Mouse (Mus musculus) forebrain, embryonic 11.5 days (tissue): ENCODE measurements at regions not wholly inside any gene's neighbourhood (a gene's known extent, or its start where the extent isn't known, plus 50 kb on each side); places are given as distances from the start of the nearest gene placed in this dataset.
A peak's percentile ranks its signal among the peaks of the same experiment; 100 is the strongest.
"Not testable (repeated sequence)": the region's sequence is repeated elsewhere in the genome, so short reads cannot be mapped to it uniquely, and the experiment has no call there.

Experiments
- ATAC-seq: fragments of 200-750 bp; cut with Nextera tagmentation; replicated peaks from 2 replicates; pipeline ENCODE4 v1.8.0; 2017; ENCODE audit warnings: moderate TSS enrichment; ENCODE audit not compliant: low FRiP score
- DNase-seq: peaks from one replicate; pipeline ENCODE4 v3.0.0-alpha.2; 2017; ENCODE audit warnings: low spot score
- H3K27ac ChIP-seq: fragments of 300-500 bp; sonication (generic); 2 replicates; pipeline ENCODE4 v1.5.1; 2014; ENCODE audit warnings: low read depth, low read length
- H3K27me3 ChIP-seq: fragments of 300-500 bp; sonication (generic); 2 replicates; pipeline ENCODE4 v1.6.1; 2014; ENCODE audit warnings: mild to moderate bottlenecking, low read length, mixed read lengths; ENCODE audit not compliant: control insufficient read depth, insufficient read depth
- H3K36me3 ChIP-seq: fragments of 300-500 bp; sonication (generic); 2 replicates; pipeline ENCODE4 v1.6.1; 2014; ENCODE audit warnings: mild to moderate bottlenecking, low read length, moderate library complexity, mixed read lengths; ENCODE audit not compliant: control insufficient read depth, insufficient read depth
- H3K4me1 ChIP-seq: fragments of 300-500 bp; sonication (generic); replicated peaks from 2 replicates; pipeline ENCODE4 v1.6.1; 2014; ENCODE audit warnings: low read length, mixed read lengths; ENCODE audit not compliant: control insufficient read depth, insufficient read depth
- H3K4me2 ChIP-seq: fragments of 300-500 bp; sonication (generic); 2 replicates; pipeline ENCODE4 v1.6.1; 2014; ENCODE audit warnings: low read depth, mild to moderate bottlenecking, low read length, moderate library complexity, mixed read lengths; ENCODE audit not compliant: severe bottlenecking
- H3K4me3 ChIP-seq: fragments of 300-500 bp; sonication (generic); 2 replicates; pipeline ENCODE4 v1.5.1; 2014; ENCODE audit warnings: low read depth, low read length
- H3K9ac ChIP-seq: fragments of 300-500 bp; sonication (generic); 2 replicates; pipeline ENCODE4 v1.6.1; 2014; ENCODE audit warnings: low read length
- H3K9me3 ChIP-seq: fragments of 300-500 bp; sonication (generic); 2 replicates; pipeline ENCODE4 v1.6.1; 2016; ENCODE audit warnings: low read length, mixed read lengths; ENCODE audit not compliant: control insufficient read depth
- WGBS: fragments of 180-500 bp; shearing (Covaris S2); extraction: QIAGEN DNeasy Blood & Tissue Kit; methylation state at CpG from one replicate; pipeline ENCODE4 v1.1.7; 2014; 5-methylcytosine and 5-hydroxymethylcytosine counted together

DNA sequence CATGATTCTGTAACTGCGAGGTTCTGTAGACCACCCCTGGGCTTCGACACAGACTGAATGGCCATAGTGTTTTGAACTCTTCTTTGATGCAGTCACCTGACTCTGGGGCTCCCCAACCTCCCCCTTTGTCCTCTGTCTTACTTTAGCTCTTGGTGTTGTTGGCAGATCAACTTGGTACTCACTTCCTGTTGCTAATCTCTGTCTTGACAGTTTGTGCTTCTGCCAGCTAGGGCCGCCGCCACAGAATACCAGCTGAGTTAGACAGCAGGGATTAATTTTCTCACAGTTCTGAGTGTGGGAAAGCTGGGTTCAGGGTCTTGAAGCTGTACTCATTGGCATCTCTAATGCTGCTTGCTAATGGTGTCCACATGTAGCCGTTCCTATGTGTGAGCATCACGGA lies 125.6 kb downstream of the Gm11077 start:
- WGBS: 78% methylated on average over 6 of the region's 6 CpGs
- H3K27ac ChIP-seq: no peak overlapping the region

DNA sequence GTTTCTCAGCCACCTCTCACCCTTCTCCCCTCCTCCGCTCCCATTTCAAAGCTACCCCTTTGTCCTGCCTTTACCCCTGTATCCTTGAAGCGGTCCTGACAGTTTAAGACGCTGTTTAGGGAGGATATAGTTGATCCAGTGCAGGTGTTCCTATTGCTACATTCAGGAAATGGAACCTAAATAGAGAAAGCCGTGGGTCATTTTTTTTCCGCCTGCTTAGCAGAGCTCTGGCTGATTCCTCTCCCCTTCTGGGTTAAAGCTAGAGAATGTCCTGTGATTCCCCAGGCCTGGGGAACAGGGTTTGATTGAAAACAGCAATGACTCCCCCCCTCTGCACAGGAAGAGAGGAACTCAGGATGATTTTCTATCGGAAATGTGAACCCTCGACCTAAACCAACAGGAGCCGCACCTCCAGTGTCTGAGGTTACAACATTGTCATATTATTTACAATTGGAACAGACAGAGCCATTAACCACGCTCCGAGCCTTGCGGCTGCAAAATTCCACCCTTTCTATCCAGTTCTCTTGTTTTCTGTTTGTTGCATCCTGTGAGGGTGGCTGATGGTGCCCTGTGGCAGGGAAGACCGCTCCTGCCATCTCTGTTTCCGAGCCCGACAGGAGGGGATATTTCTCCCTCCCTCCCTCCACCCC lies 127.5 kb downstream of the Gm11077 start:
- Histone ChIP-seq H3K27ac (no peak overlapping the region), H3K4me3 (0 out of 2 replicates have a peak overlapping the region, but pooled peaks have one; percentile 1), H3K9ac (peak overlapping the region; percentile 21; the same call in 1 of the 2 replicates), H3K36me3 (no peaks in the 10 kb centered on the region), H3K4me2 (peak overlapping the region; percentile 16; the same call in 1 of the 2 replicates), H3K4me1 (peaks cover 3% of the 10 kb centered on the region; the same call in 1 of the 2 replicates), H3K9me3 (no peaks in the 10 kb centered on the region), H3K27me3 (no peaks in the 10 kb centered on the region)
- 29% methylated on average over 14 of the region's 14 CpGs for WGBS
- ATAC-seq (peak; percentile 39; the same call in 1 of the 2 replicates), DNase-seq (peak; percentile 68)

More for the DNA sequence above, 125.6 kb downstream of the Gm11077 start:
- ATAC-seq (no peak), DNase-seq (no peak)
- H3K9ac ChIP-seq: no peak overlapping the region
- no peaks in the 10 kb centered on the region for H3K9me3 ChIP-seq
- no peak overlapping the region for H3K4me3 ChIP-seq
- no peak overlapping the region for H3K4me2 ChIP-seq
- H3K4me1 ChIP-seq: peaks cover 3% of the 10 kb centered on the region; the same call in 1 of the 2 replicates
- H3K27me3 ChIP-seq: no peaks in the 10 kb centered on the region
- H3K36me3 ChIP-seq: no peaks in the 10 kb centered on the region

- ATAC-seq: 0 out of 2 replicates have a peak, but pooled peaks have one; percentile 33
- peak; percentile 56 for DNase-seq
- 35% methylated on average over 18 of the region's 18 CpGs for WGBS
- Histone ChIP-seq H3K27me3 (no peaks in the 10 kb centered on the region), H3K9me3 (no peaks in the 10 kb centered on the region), H3K4me3 (no peak overlapping the region), H3K27ac (no peak overlapping the region), H3K9ac (no peak overlapping the region), H3K4me1 (peaks cover 3% of the 10 kb centered on the region; the same call in 1 of the 2 replicates), H3K4me2 (peak overlapping the region; percentile 16), H3K36me3 (no peaks in the 10 kb centered on the region)
Measured at GRCm38 (mm10) chr6:140857118-140857746, 128.1 kb downstream of the Gm11077 start.

- 96% methylated on average over 9 of the region's 16 CpGs for WGBS
- not testable (repeated sequence) for H3K27me3 ChIP-seq, ATAC-seq, H3K4me3 ChIP-seq, DNase-seq, H3K4me1 ChIP-seq, H3K27ac ChIP-seq, H3K9ac ChIP-seq, H3K36me3 ChIP-seq, H3K9me3 ChIP-seq, H3K4me2 ChIP-seq
Measured at GRCm38 (mm10) chr6:140869523-140869922, 140.4 kb downstream of the Gm11077 start.

DNA sequence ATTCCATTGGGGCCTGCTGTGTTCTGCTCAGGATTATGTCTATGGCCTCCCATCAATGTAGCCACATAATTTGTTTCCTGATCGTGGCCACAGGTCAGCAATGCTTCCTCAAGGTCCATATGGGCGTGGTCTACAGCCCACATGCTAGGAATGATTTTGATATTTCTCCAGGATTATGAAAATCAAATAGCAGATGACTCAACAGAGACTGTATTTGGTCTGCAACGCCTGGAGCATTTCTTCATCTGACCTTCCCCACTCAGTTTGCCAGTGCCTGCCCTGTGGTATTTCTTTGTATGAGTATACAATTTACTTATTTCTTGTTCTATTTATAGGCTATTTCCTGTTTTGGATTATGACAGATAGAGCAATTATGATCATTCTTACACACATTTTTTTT lies 145.7 kb downstream of the Gm11077 start:
- Histone ChIP-seq H3K9ac (no peak overlapping the region), H3K9me3 (no peaks in the 10 kb centered on the region), H3K36me3 (no peaks in the 10 kb centered on the region), H3K4me3 (no peak overlapping the region), H3K4me2 (no peak overlapping the region), H3K4me1 (no peaks in the 10 kb centered on the region), H3K27ac (no peak overlapping the region), H3K27me3 (no peaks in the 10 kb centered on the region)
- ATAC-seq: no peak
- DNase-seq: no peak
- 78% methylated on average over 3 of the region's 3 CpGs for WGBS

DNA sequence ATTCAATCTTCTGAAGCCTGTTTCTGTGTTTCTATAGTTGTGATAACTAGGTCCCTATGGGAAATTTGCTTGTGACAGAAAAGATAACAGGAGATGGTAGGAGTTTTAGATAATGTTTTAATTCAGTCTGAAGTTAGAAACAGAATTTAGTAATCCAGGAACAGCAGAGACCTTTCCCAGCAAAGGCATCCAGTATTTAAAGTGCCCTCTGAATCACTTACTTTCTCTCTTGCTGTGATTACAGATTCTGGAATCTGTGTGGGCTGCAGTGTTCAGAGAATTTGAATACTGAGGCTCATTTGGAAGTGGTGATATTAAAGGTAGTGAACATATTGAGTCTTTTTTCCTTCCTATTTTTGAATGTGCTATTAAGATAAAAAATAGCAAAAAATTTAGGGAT lies 154.6 kb downstream of the Gm11077 start:
- Histone ChIP-seq H3K4me2 (no peak overlapping the region), H3K4me1 (no peaks in the 10 kb centered on the region), H3K27ac (no peak overlapping the region), H3K9ac (no peak overlapping the region), H3K27me3 (no peaks in the 10 kb centered on the region), H3K4me3 (no peak overlapping the region), H3K9me3 (no peaks in the 10 kb centered on the region), H3K36me3 (no peaks in the 10 kb centered on the region)
- no peak for ATAC-seq
- DNase-seq: no peak

DNA sequence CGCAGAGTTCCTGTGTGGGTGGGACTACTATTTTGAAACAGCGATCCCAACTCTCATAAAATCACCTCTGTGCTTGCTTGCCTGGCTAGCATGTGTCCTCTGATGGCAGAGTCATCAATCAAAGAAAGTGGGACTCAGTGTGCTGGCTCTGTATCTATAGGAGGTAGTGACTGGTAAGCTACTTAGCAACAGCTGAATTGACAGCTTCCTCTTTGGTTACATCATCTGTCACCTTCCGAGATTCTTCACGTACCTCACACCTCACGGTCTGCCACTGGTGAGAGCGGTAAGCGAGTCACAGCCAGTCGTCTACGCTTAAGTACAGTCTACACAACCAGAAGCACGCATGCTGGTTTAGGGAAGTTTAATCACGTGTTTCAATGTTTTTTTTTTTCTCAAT lies 159.5 kb downstream of the Gm11077 start:
- Histone ChIP-seq H3K36me3 (no peaks in the 10 kb centered on the region), H3K4me3 (no peak overlapping the region), H3K9ac (no peak overlapping the region), H3K4me1 (no peaks in the 10 kb centered on the region), H3K27ac (no peak overlapping the region), H3K27me3 (no peaks in the 10 kb centered on the region), H3K4me2 (no peak overlapping the region), H3K9me3 (no peaks in the 10 kb centered on the region)
- ATAC-seq (no peak), DNase-seq (no peak)
- 80% methylated on average over 11 of the region's 11 CpGs for WGBS

GRCm38 (mm10) chr6:140890060-140890459 lies 161.0 kb downstream of the Gm11077 start:
- Histone ChIP-seq H3K9me3 (no peaks in the 10 kb centered on the region), H3K9ac (no peak overlapping the region), H3K27ac (no peak overlapping the region), H3K4me1 (no peaks in the 10 kb centered on the region), H3K4me2 (no peak overlapping the region), H3K27me3 (no peaks in the 10 kb centered on the region), H3K4me3 (no peak overlapping the region), H3K36me3 (no peaks in the 10 kb centered on the region)
- DNase-seq (no peak), ATAC-seq (no peak)
- 71% methylated on average over 5 of the region's 5 CpGs for WGBS

- H3K4me3 ChIP-seq: no peak overlapping the region
- no peaks in the 10 kb centered on the region for H3K27me3 ChIP-seq
- whole genome bisulfite sequencing: 88% methylated on average over 2 of the region's 2 CpGs
- H3K36me3 ChIP-seq: no peaks in the 10 kb centered on the region
- ATAC-seq (no peak), DNase-seq (no peak)
- no peak overlapping the region for H3K4me2 ChIP-seq
- no peak overlapping the region for H3K9ac ChIP-seq
- H3K27ac ChIP-seq: no peak overlapping the region
- no peaks in the 10 kb centered on the region for H3K4me1 ChIP-seq
- H3K9me3 ChIP-seq: no peaks in the 10 kb centered on the region
Measured at GRCm38 (mm10) chr6:140890591-140890990, 161.5 kb downstream of the Gm11077 start.
